Mouse (Mus musculus) liver, adult 10 weeks (tissue): ENCODE data around the gene Vnn1. TPM values are rescaled to one million over a fixed set of nuclear protein-coding genes. Genes with fewer than 3 reads are reported as not detected.

Source experiments
- polyA plus RNA-seq: library from polyadenylated mRNA; stranded (reverse); fragments of 350-450 nt; fragmentation: Illumina TruSeq; extraction: RNeasy Lipid Tissue Mini Kit (QIAGEN cat#74804); gene quantifications from one replicate; pipeline ENCODE4 v1.2.3, GENCODE M21; 2014; ENCODE audit warnings: low read depth, low replicate concordance

The Vnn1 gene
- 114 TPM for polyA plus RNA-seq

DNA sequence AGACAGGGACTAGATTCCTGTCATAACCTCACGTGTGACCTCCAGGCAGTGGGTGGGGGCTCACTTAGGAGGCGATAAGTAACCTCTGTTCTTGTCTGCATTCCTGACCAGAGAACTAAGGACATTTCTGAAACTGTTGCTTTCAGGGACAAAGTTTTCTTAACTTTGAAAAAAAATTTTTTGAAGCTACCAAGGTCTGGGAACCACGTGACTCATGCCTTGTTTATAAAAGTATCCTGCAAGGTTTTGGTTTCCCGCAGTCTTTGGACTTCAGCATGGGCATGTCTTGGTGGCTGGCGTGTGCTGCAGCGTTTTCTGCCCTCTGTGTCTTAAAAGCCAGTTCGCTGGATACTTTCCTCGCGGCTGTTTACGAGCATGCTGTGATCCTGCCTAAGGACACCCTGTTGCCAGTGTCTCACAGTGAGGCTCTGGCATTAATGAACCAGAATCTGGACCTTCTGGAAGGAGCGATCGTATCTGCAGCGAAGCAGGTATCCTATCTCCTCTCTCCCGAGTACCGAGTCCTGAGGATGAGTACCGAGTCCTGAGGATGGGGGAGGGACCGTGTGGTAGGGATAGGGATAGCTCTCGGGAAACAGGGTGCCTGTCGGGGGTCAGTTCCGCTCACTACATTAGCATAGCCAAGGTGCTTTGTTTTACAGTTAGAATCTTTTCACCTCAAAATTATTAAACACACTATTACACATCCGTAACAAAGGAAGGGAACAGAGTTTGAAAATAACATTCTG is at the start of gene Vnn1:
Gene Vnn1 (plus strand): TSS at position 88 of the 749 bp plus-strand sequence.

GRCm38 (mm10) chr10:23851228-23851912 is 43.1 kb upstream of the Vnn1 start, which contains the start of gene Vnn3:
TSS of gene Vnn3 (plus strand) at chr10:23851462.

DNA sequence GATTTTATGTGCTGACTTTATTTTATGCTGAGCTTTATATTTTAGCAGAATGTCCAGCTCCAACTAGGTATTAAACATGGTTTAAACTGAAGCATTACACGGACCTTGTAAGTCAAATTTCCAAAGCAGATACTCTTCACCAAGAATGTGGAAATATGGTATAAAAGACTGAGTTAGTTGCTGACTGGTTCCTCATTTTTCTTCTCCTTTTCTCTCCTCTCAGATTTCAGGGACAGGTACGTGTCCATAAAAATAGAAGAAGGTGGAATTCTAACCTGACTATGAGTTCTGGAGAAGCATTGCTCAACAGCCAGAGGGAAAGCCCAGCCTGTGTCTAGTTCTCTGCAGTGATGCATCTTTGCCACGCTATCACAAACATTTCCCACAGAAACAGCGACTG is 25.6 kb downstream of the Vnn1 start, which contains the start of gene Taar1:
Gene Taar1 (plus strand): TSS at position 301 of the 400 bp plus-strand sequence.

GRCm38 (mm10) chr10:23938312-23938711 is 43.8 kb downstream of the Vnn1 start, which contains the start of gene Taar2:
TSS of gene Taar2 (plus strand) at chr10:23938572.

DNA sequence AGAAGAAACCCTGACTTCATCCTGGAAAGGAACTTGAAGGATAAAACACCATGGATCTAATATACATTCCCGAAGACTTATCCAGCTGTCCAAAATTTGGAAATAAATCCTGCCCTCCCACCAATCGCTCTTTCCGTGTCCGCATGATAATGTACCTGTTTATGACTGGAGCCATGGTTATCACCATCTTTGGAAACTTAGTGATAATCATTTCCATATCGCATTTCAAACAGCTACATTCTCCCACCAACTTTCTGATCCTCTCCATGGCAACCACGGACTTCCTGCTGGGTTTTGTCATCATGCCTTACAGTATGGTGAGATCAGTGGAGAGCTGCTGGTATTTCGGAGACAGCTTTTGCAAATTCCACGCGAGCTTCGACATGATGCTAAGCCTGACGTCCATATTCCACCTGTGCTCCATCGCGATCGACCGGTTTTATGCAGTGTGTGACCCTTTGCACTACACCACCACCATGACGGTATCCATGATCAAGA is 55.1 kb downstream of the Vnn1 start, which contains the start of gene Taar3:
Gene Taar3 (plus strand): TSS at position 51 of the 498 bp plus-strand sequence.

Other genes with a start within 250 kb of the Vnn1 start
- 168 TPM for gene Rps12, start 107.4 kb upstream of the Vnn1 start, polyA plus RNA-seq
- 4.2 TPM for gene Slc18b1, start 97.7 kb upstream of the Vnn1 start, polyA plus RNA-seq
- gene Vnn3, start 43.2 kb upstream of the Vnn1 start, polyA plus RNA-seq = 96.8 TPM
- gene Taar1, start 25.7 kb downstream of the Vnn1 start, polyA plus RNA-seq = not detected
- gene Taar2, start 43.9 kb downstream of the Vnn1 start, polyA plus RNA-seq = not detected
- gene Taar3, start 54.9 kb downstream of the Vnn1 start, polyA plus RNA-seq = not detected
- not detected for gene Taar4, start 65.8 kb downstream of the Vnn1 start, polyA plus RNA-seq
- not detected for gene Taar5, start 76.0 kb downstream of the Vnn1 start, polyA plus RNA-seq
- not detected for gene Taar6, start 91.0 kb downstream of the Vnn1 start, polyA plus RNA-seq
- not detected for gene Taar7a, start 98.8 kb downstream of the Vnn1 start, polyA plus RNA-seq
- not detected for gene Taar7b, start 105.3 kb downstream of the Vnn1 start, polyA plus RNA-seq
- not detected for gene Taar7d, start 132.5 kb downstream of the Vnn1 start, polyA plus RNA-seq
- not detected for gene Taar7e, start 142.9 kb downstream of the Vnn1 start, polyA plus RNA-seq
- not detected for gene Taar7f, start 154.8 kb downstream of the Vnn1 start, polyA plus RNA-seq
- not detected for gene Taar8a, start 181.8 kb downstream of the Vnn1 start, polyA plus RNA-seq
- not detected for gene Taar8b, start 197.6 kb downstream of the Vnn1 start, polyA plus RNA-seq
- not detected for gene Taar8c, start 207.2 kb downstream of the Vnn1 start, polyA plus RNA-seq
- gene Taar9, start 214.8 kb downstream of the Vnn1 start, polyA plus RNA-seq = not detected